Mouse (Mus musculus): ENCODE measurements around the gene Bglap3.
"Not testable (repeated sequence)": the region's sequence is repeated elsewhere in the genome, so short reads cannot be mapped to it uniquely, and the experiment has no call there.

Gene Bglap3

DNA sequence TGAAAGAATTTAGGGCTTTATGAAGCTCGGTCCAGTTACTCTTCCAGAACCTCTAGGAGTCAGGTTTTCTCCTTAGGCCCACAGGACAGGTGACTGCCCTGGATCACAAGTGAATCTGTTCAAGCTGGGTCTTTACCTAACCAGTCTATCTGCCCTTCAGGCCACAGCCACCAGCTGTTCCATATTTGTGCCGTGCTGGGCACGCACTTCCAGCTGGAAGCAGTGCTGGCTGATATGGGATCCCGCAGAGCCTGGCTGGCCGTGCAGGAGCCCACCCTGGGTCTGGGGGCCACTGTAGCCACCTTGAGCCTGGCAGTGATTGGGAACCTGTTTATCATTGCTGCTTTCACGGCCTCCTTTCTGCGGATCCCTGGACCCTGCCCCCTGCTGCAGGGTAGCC lies 4.1 kb upstream of the Bglap3 start:
- DNase-seq (ENCODE audit: low spot score): not testable (repeated sequence)

DNA sequence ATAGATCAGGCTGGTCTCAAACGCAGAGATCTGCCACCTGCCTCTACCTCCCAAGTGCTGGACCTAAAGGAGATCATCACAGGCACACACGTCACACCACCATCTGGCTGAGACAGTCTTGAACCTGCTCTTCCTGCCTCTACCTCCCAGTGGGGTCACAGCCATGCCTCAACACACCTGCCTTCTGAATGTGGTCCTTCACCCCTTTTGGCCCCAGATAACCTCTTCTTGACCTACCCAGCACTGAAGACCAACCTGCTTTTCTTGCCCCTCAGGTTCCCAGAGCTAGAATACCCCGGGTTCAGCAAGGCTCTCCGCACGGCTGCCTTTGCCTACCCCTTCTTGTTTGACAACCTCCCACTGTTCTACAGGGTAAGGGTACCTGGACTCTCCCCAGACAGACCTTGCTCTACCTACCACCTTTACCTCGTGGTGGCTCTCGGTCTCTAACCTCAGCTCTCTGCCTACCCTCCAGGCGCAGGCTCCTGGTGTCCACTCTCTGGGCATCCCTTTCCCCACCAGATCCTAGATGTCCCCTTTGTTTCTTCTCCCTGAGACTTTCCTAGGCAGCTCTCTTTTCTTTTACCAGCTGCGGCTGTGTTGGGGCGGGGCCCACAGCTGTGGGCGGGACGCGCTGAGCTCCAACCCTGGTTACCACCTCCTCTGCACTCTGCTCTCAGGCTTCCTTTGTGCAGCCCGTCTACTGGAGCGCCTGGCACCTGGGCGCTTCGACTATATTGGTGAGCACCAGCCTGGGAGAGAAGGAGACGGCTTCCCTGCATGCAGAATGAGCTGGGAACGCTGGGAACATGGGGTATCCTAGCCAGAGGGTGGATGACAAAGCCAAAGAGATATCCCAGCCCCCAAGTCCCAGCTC lies 3.4 kb upstream of the Bglap3 start:
- peak; percentile 25 for DNase-seq (ENCODE audit: low spot score)

DNA sequence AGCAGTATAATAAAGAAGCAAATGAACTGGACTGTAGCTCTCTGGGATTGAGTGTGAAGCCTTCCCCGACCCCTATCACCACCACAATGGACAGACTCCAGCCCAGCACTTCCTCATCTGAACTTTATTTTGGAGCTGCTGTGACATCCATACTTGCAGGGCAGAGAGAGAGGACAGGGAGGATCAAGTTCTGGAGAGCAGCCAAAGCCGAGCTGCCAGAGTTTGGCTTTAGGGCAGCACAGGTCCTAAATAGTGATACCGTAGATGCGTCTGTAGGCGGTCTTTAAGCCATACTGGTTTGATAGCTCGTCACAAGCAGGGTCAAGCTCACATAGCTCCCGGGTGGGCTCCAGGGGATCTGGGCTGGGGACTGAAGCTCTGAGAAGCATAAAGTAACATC lies 4.0 kb downstream of the Bglap3 start:
- not testable (repeated sequence) for DNase-seq (ENCODE audit: low spot score)

DNA sequence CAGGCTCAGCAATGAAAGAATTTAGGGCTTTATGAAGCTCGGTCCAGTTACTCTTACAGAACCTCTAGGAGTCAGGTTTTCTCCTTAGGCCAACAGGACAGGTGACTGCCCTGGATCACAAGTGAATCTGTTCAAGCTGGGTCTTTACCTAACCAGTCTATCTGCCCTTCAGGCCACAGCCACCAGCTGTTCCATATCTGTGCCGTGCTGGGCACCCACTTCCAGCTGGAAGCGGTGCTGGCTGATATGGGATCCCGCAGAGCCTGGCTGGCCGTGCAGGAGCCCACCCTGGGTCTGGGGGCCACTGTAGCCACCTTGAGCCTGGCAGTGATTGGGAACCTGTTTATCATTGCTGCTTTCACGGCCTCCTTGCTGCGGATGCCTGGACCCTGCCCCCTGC lies 5.0 kb downstream of the Bglap3 start:
- DNase-seq (ENCODE audit: low spot score): not testable (repeated sequence)

DNA sequence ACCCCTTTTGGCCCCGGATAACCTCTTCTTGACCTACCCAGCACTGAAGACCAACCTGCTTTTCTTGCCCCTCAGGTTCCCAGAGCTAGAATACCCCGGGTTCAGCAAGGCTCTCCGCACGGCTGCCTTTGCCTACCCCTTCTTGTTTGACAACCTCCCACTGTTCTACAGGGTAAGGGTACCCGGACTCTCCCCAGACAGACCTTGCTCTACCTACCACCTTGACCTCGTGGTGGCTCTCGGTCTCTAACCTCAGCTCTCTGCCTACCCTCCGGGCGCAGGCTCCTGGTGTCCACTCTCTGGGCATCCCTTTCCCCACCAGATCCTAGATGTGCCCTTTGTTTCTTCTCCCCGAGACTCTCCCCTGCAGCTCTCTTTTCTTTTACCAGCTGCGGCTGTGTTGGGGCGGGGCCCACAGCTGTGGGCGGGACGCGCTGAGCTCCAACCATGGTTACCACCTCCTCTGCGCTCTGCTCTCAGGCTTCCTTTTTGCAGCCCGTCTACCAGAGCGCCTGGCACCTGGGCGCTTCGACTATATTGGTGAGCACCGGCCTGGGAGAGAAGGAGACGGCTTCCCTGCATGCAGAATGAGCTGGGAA lies 5.6 kb downstream of the Bglap3 start:
- peak; percentile 64 for DNase-seq (ENCODE audit: low spot score)

DNA sequence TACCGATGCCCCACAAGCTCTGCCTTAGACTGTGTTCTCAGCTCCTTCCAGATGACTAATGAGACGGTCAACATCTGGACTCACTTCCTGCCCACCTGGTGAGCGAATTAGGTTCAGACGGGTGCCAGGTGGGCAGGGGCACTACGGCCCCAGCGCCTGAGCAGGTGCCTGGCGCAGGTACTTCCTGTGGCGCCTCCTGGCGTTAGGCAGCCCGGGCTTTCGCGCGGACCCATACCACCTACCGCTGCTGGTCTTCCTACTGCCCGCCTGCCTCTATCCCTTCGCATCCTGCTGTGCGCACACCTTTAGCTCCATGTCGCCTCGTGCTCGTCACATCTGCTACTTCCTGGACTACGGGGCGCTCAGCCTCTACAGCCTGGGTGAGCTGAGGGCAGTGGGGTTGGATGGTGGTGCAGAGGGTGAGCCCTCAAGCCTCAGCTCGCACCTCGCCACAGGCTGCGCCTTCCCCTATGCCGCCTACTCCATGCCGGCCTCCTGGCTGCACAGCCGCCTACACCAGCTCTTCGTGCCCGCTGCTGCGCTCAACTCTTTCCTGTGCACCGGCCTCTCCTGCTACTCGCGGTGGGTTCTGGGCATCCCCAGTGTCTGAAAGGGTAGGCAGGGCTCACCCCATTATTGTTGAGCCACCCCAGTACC lies 6.7 kb downstream of the Bglap3 start:
- DNase-seq (ENCODE audit: low spot score): no peak

DNA sequence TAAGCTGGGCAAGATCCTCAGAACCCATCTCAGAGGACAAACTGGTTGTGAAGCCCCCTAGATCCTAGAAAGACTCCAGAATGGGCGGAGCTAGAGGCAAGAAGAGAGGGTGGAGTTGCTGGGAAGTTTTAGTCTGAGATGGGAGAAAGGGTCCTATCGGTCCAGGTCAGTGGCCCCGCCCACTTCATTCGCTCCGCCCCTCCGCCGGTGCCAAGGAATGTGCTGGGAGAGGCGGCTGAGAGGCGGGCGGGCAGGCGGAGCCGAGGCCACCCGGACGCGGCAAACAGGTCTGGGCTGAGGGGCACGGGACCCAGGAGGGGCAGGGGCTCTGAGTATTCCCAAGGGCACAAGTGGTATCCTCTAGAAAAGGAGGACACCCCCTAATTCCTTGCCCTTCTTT lies 8.2 kb downstream of the Bglap3 start, which contains the start of gene Paqr6:
Gene Paqr6, plus strand, starts transcription at position 248 of the 400 bp plus-strand sequence.
- DNase-seq (ENCODE audit: low spot score): no peak

DNA sequence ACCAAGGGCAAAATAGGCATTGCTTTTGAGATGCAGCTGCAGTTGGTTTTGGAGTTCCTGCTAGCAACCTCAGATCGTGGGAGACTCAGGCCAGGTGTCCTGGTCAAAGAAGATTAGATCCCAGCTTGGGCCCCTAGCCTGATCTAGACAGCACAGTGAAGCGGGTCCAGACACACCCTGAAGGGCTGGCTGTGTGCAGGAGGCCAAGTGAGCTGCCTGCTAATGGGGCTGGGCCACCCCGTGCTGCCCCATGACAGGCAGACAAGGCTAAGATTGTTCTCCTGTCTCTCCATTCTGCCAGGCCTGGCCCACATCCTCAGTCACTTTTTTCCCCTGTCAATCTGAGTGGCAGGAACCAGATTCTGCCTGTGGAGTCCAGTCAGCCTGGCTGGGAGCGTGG lies 8.8 kb downstream of the Bglap3 start:
- no peak for DNase-seq (ENCODE audit: low spot score)

DNA sequence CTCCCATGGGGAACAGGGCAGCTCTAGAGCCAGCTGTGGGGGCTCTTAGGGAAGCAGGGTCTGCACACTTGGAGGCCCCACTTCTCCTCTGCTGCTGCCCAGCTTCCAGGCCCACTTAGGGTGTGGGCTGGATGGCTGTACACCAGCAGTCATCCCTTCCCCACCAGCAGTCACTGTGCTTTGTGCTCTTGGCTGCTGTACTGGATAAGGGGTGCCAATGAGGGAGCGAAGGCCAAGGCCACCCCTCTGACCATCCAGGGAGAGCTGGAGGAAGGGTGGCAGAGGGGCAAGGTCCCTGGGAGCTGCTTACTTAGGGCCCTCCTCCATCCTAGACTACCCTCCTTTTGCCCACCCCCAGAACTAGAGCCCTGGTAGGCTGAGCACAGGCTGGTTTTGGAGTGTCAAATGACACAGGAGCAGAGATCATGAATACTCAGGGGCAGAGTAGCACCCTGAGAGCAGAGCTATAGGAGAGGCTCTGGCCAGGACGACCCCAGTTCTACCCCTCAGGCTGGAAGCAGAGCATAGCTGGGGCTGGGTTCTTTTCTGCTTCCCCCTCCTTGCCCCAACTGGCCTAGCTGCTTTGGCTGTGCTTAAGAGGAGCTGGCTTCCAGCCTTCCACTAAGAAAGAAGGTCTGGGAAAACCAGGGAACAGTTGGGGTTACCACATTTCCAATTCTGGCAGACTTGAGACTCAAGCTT lies 10.8 kb downstream of the Bglap3 start:
- no peak for DNase-seq (ENCODE audit: low spot score)

DNA sequence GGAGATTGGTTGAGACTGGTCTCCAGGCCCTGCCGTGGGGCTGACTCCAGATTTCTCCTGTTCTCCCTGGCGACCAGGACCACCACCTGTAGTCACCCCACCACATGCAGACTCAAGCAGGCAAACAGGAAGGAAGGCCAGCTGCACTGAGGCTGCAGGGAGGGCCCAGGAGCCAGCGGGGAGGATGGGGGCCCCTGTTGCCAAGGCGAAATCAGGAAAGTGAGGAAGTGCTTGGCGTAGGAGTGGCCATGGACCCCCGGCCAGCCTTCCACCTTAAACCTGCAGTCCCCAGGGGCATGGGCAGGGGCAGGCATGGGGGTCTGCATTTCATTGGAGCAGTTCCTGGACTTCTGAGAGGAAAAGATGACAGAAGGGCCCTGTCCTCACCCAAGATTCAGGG lies 11.4 kb downstream of the Bglap3 start:
- no peak for DNase-seq (ENCODE audit: low spot score)

DNA sequence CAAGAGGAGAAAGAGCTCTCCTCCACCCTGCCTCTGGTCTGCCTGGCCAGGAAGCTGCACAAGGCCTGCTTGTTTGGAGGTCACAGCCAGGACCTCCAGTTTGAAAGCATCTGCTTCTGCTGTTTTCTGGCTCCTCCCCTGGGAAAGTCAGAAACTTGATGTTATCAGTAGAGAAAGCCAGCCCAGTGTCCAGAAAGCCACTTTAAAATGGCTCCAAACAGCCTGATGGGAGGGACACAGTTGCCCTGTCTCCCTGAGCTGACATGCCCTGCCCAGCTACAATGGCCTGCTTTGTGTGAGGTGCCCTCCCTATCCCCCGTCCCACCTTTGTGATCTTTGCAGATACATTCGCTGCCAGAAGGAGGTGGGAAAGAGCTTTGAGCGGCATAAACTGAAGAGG lies 12.6 kb downstream of the Bglap3 start:
- DNase-seq (ENCODE audit: low spot score): no peak

DNA sequence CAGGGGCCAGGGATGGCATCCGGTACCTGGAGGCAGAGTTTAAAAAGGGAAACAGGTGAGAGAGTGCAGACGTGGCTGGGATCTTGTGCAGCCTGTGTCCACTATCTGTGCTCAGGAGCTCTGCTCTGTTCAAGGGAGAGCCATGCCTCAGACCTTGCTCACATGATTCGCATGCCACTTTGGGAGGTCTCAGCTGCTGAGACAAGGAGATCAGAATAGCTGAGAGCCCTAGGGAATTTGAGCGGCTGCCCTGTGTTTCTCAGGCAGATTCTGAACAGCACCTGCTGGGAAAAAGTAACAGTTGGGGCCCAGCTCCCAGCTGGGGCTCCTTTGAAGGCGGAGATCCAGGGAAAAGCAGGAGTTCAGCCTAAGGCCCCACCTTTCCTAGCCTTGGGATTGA lies 13.0 kb downstream of the Bglap3 start:
- DNase-seq (ENCODE audit: low spot score): no peak

DNA sequence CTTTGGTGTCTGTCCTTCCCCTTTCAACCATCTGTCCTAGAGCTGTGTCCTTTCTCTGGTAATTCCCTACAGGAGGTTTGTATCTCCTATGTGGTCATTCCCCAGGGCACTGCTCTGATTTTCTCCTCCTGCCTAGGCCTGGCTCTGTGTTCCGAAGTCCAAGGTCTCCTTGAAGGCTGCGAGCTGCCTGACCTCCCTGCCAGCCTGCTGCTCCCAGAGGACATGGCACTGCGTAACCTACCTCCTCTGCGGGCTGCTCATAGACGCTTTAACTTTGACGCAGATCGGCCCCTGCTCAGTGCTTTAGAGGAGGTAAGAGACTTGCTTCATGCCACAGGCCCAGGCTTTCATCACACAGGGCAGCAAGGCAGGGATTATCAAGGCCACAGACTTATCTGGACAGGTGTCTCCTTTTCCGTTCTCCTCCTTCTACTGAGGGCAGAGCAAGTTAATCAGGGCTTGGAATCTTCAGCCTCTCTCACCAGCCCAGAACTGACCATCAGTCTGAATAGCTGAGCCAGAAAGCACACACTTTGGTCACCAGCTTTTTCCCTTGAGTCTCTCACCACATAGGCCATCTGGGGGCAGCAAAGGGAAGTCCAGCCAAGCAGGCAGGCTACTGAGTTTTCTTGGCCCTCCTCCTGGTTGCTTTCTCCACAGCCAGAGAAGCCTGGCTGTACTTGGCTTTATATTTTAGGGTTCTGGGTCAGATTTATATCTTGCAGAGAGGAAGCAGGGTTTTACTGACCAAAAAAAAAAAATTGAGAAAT lies 18.0 kb downstream of the Bglap3 start:
- DNase-seq (ENCODE audit: low spot score): no peak

DNA sequence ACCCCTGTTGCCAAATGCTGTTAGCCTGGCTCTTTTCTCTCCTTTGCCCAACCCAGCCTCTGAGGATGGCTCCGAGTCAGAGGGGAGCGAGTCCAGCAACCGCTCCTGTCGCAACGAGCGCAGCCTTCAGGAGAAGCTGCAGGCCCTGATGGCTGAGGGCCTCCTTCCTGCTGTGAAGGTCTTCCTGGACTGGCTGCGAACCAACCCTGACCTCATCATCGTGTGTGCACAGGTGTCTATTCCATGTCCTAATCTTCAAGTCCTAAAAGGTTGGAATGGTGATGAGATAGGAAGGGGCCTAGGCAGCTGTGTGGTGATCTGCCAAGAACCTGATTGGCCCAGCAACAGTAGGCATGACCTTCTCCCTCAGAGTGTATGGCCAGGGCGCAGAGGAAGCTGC lies 19.6 kb downstream of the Bglap3 start:
- no peak for DNase-seq (ENCODE audit: low spot score)

DNA sequence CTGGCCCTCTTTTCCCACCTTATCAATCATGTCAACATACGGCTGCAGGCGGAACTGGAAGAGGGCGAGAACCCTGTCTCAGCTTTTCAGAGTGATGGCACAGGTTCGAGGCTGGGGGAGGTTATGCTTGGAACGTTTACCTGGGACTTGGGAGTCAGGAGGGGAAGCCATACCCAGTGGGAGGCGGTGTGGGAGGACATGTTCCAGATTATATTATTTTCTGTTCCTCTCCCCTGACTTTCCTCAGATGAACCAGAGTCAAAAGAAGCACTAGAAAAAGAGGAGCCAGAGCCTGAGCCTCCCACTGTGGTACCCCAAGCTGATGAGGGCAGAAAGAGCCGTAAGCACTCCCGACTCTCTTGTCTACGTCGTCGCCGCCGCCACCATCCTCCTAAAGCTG lies 21.8 kb downstream of the Bglap3 start:
- no peak for DNase-seq (ENCODE audit: low spot score)

DNA sequence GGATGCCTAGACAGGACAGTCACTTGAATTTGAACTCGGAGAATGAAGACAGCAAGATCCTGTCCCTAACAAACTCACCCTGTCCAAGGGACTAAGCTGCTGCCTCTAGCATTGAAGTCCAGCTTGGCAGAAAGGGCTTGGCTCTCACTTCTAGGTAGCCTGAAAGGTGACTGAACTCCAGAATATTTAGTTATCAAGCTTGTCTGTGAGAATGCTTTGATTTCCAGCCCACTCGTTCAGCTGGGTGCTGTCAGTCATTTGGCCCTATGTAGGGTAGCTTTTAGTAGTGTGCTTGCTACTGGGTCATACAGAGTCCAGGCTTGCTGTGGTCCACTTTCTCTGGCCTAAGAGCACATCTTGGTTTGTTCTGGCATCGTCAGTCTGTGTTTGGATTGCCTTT lies 33.5 kb downstream of the Bglap3 start:
- no peak for DNase-seq (ENCODE audit: low spot score)

DNA sequence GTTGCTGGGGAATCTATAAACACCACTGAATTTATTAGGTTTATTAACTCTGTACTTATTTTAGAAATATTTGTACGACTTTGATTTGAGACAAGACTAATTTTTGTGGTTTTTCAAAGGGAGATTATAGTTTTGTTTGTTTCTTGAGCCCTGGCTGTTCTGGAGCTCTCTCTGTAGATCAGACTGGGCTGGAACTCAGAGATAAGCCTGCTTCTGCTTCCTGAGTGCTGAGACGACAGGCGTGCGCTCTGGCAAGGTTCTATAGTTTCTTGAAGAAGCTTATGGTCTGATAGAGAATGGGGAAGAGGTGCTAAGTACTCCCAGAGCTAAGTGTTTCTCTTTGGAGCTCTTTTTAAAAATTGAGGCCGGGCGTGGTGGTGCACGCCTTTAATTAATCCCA lies 34.2 kb downstream of the Bglap3 start:
- DNase-seq (ENCODE audit: low spot score): no peak

DNA sequence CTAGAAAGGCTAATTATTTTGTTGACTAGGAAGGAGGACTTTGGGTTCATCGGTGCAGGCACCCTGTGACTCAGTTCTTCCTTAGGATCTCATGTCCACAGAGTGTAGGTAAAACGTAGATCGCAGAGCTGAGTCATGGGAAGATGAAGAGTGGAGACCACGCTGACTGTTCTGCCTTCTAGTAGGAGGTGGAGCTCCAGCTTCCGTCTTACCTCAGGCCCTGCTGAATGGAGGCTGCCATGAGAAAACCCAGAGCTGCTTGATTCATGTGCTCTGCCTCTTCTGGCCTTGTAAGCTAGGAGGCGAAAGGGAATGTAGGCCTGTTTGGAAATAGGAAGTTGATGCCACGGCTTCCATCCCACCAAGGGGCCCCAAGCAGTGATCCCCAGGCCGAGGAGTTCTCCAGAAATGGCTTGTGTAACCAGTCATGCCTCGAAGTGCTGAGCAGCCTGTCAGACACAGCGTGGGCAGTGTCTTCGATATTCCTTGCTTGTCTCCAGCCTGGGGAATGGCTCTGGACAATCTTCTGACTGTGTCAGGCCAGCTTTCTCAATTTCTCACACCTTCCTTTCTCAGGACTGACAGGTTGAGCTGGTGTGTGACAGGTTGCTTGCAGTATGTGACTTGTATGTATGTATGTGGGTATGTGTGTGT lies 35.0 kb downstream of the Bglap3 start:
- peak; percentile 20 for DNase-seq (ENCODE audit: low spot score)

DNA sequence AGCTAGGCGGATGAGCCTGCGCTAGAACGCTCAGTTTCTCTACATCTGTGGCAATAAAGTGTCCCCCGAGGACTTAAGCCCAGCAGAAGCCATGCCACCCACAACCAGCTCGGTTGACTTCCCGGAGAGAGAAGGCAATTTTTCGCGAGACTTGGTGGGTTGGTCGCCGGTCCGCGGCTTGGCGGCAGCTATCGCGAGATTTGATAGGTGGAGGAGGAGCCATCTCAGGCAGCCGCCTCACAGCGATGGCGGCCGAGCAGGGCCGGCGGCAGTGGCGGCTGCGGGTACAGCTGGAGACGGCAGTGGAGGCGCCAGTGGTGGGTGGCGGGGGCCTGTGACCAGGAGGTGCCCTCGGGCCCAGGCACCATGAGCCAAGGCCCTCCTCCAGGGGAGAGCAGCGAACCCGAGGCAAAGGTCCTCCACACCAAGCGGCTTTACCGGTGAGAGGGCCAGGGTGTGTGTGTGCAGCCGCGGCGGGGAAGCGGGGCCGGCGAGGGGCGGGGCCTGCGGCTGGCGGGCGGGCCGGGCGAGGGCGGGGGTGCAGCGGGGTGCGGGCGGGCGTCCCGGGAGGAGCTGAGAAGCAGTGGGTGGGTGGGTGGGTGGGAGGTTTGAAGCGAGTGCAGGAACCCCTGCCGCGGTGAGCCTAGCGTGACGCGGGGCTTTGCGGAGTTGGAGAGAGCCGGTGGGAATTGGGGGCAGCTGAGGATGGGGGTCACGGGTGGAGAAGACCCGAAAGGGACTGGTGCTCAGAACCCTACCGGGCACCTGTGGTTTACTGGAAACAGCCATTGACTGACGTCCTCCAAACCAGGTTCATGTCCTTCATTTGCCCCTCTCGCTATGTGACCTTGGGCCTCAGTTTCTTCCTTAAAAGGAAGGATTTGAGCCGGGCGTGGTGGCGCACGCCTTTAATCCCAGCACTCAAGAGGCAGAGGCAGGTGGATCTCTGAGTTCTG lies 36.2 kb downstream of the Bglap3 start, which contains the start of the genes Tmem79 and Smg5:
Gene Tmem79, minus strand, starts transcription at position 91 of the 956 bp plus-strand sequence.
Gene Smg5, plus strand, starts transcription at position 203 of the 956 bp plus-strand sequence.
- DNase-seq (ENCODE audit: low spot score): peak; percentile 97
